Mouse (Mus musculus) monocyte, adult 5-6 weeks (primary cell): Measurements from ENCODE around the gene Tanc2. TPM values are rescaled to one million over a fixed set of nuclear protein-coding genes. Genes with fewer than 3 reads are reported as not detected.
A peak's percentile ranks its signal among the peaks of the same experiment; 100 is the strongest.

ENCODE experiments used
- ATAC-seq: fragments of 153-309, 156-312 bp; replicated peaks from 2 replicates; pipeline ENCODE4 v1.8.0; 2017; ENCODE audit warnings: mild to moderate bottlenecking; ENCODE audit not compliant: low TSS enrichment, insufficient number of reproducible peaks, severe bottlenecking, poor library complexity, low FRiP score
- total RNA-seq: library from RNA; stranded (forward); fragments of 200-1000, 200-491, 200-594 nt; gene quantifications from 3 replicates; pipeline ENCODE4 v1.2.3, GENCODE M21; 2017

Gene Tanc2
- total RNA-seq, 1 experiment from 2014 or later = 0.57 TPM

GRCm38 (mm10) chr11:105803686-105804085 is 213.9 kb downstream of the Tanc2 start:
- no peak for ATAC-seq

GRCm38 (mm10) chr11:105804776-105805175 is 215.0 kb downstream of the Tanc2 start:
- no peak for ATAC-seq

GRCm38 (mm10) chr11:105807103-105807502 is 217.3 kb downstream of the Tanc2 start:
- ATAC-seq = no peak

GRCm38 (mm10) chr11:105823246-105823645 is 233.5 kb downstream of the Tanc2 start:
- no peak for ATAC-seq

- ATAC-seq = no peak
Measured at GRCm38 (mm10) chr11:105823759-105824158, 234.0 kb downstream of the Tanc2 start.

GRCm38 (mm10) chr11:105828175-105828574 is 238.4 kb downstream of the Tanc2 start:
- ATAC-seq = no peak

- no peak for ATAC-seq
Measured at GRCm38 (mm10) chr11:105835209-105835608, 245.4 kb downstream of the Tanc2 start.

GRCm38 (mm10) chr11:105836344-105836891 is 246.6 kb downstream of the Tanc2 start:
- ATAC-seq = no peak

GRCm38 (mm10) chr11:105837962-105838361 is 248.2 kb downstream of the Tanc2 start:
- no peak for ATAC-seq

GRCm38 (mm10) chr11:105845901-105846300 is 256.1 kb downstream of the Tanc2 start:
- no peak for ATAC-seq

GRCm38 (mm10) chr11:105855504-105855903 is 265.7 kb downstream of the Tanc2 start:
- ATAC-seq = no peak

GRCm38 (mm10) chr11:105858063-105858462 is 268.3 kb downstream of the Tanc2 start:
- no peak for ATAC-seq

GRCm38 (mm10) chr11:105885558-105885957 is 295.8 kb downstream of the Tanc2 start:
- no peak for ATAC-seq

- no peak for ATAC-seq
Measured at GRCm38 (mm10) chr11:105887281-105887680, 297.5 kb downstream of the Tanc2 start.

- ATAC-seq = no peak
Measured at GRCm38 (mm10) chr11:105899151-105899550, 309.4 kb downstream of the Tanc2 start.

GRCm38 (mm10) chr11:105901501-105901900 is 311.7 kb downstream of the Tanc2 start:
- peak; percentile 47; the same call in 1 of the 2 replicates for ATAC-seq

GRCm38 (mm10) chr11:105902956-105903355 is 313.2 kb downstream of the Tanc2 start:
- no peak for ATAC-seq

- ATAC-seq = no peak
Measured at GRCm38 (mm10) chr11:105905529-105906213, 315.9 kb downstream of the Tanc2 start.

- no peak for ATAC-seq
Measured at GRCm38 (mm10) chr11:105907381-105907780, 317.6 kb downstream of the Tanc2 start.

GRCm38 (mm10) chr11:105908926-105909325 is 319.1 kb downstream of the Tanc2 start:
- no peak for ATAC-seq
